Mouse (Mus musculus) E14TG2a.4 (cell line): Measurements from ENCODE around the gene Acvr1b.
A peak's percentile ranks its signal among the peaks of the same experiment; 100 is the strongest.

Experiments
- H3K27me3 ChIP-seq: 2 replicates; pipeline ENCODE4 v1.6.1; 2014; ENCODE audit warnings: low read length, control low read depth; ENCODE audit not compliant: insufficient read depth
- H3K36me3 ChIP-seq: 2 replicates; pipeline ENCODE4 v1.6.1; 2014; ENCODE audit warnings: low read length, control low read depth; ENCODE audit not compliant: insufficient read depth
- H3K4me1 ChIP-seq: replicated peaks from 2 replicates; pipeline ENCODE4 v1.6.1; 2014; ENCODE audit warnings: low read depth, low read length, control low read depth
- H3K4me3 ChIP-seq: replicated peaks from 2 replicates; pipeline ENCODE4 v1.5.1; 2014; ENCODE audit warnings: mild to moderate bottlenecking, low read length
- H3K9me3 ChIP-seq: 2 replicates; pipeline ENCODE4 v1.6.1; 2014; ENCODE audit warnings: low read length, control low read depth
- CTCF ChIP-seq: conservative IDR thresholded peaks from 2 replicates; pipeline ENCODE4 v1.5.1; 2014; ENCODE audit warnings: low read length
- NANOG ChIP-seq: IDR thresholded peaks from 2 replicates; pipeline ENCODE4 v1.6.1; 2014; ENCODE audit warnings: borderline replicate concordance, low read length, mixed read lengths
- POU5F1 ChIP-seq: IDR thresholded peaks from 2 replicates; pipeline ENCODE4 v1.6.1; 2014; ENCODE audit warnings: low read length, borderline replicate concordance

Acvr1b gene

GRCm38 (mm10) chr15:101236878-101237277, 63.0 kb downstream of the Acvr1b start:
- peaks cover 8% of the 10 kb centered on the region; the same call in 1 of the 2 replicates for H3K36me3 ChIP-seq
- peaks cover 85% of the 10 kb centered on the region for H3K4me1 ChIP-seq
- peaks cover 8% of the 10 kb centered on the region for H3K9me3 ChIP-seq
- TF ChIP-seq NANOG, result no peak
- TF ChIP-seq CTCF, result peak; percentile 76
- H3K27me3 ChIP-seq, result 0 out of 2 replicates have a peak, but pooled peaks cover 4% of the 10 kb centered on the region
- H3K4me3 ChIP-seq, result 0 out of 2 replicates have a peak overlapping the region, but pooled peaks have one; percentile 5

DNA sequence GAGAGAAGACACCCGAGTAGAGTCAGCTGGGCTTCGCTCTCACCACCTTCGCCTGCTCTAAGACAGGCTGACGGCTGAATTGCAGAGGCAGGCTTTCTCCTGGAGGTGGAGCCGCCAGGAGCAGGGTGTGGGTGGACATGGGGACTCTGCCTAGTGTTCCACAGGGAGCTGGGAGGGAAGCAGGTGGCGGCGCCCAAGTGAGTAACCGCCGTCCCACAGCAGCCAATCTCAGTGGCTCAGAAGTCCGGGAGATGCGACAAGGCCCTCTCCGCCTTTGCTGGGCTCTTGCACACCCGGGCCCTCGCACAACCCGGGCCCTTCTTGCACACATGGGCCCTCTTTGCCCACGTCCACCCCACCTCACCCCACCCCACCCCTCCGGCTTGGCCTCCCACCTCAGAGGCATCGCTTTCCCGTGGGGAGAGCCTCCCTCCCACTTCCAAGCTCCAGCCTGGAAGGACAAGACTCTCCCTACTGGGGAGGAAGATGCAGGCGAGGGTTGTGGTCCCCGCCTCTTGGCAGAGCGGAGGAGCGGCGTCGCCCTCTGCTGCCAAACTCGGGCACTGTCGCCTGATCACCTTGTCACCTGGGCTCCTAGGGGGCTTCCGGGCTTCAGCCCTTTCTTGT, 65.1 kb downstream of the Acvr1b start:
- peak overlapping the region; percentile 67 for H3K4me3 ChIP-seq
- 0 out of 2 replicates have a peak, but pooled peaks cover 4% of the 10 kb centered on the region for H3K27me3 ChIP-seq
- no peak for TF ChIP-seq POU5F1
- peak; percentile 58 for TF ChIP-seq CTCF
- peaks cover 73% of the 10 kb centered on the region for H3K4me1 ChIP-seq
- peaks cover 8% of the 10 kb centered on the region for H3K9me3 ChIP-seq
- no peaks in the 10 kb centered on the region for H3K36me3 ChIP-seq

DNA sequence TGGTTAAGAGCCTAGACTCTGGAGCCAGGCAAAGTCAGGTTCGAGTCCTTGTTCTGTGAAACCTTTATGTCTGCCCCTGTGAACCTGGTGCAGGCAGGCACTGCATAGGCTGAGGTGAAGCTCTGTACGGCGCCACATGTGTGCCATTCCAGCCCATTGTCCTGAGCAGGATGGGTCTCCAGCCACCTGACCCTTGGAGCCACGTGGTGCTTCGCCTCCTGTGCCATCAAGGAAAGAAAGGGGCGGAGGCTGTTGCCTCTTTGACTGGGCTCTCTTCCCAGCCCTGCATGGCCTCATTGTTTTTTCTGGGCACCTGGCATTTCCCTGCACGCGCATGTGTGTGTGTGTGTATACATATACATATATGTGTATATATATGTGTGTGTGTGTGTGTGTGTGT, 66.0 kb downstream of the Acvr1b start:
- H3K36me3 ChIP-seq, result no peaks in the 10 kb centered on the region
- 0 out of 2 replicates have a peak, but pooled peaks cover 4% of the 10 kb centered on the region for H3K27me3 ChIP-seq
- no peak overlapping the region; the same call in 1 of the 2 replicates for H3K4me3 ChIP-seq
- H3K9me3 ChIP-seq, result peaks cover 8% of the 10 kb centered on the region
- TF ChIP-seq CTCF, result no peak
- no peak for TF ChIP-seq POU5F1
- TF ChIP-seq NANOG, result no peak
- H3K4me1 ChIP-seq, result peaks cover 64% of the 10 kb centered on the region

GRCm38 (mm10) chr15:101240799-101241204, 66.9 kb downstream of the Acvr1b start:
- Histone ChIP-seq H3K27me3 (0 out of 2 replicates have a peak, but pooled peaks cover 4% of the 10 kb centered on the region), H3K9me3 (peaks cover 8% of the 10 kb centered on the region), H3K4me1 (peaks cover 61% of the 10 kb centered on the region), H3K36me3 (no peaks in the 10 kb centered on the region), H3K4me3 (no peak overlapping the region)
- TF ChIP-seq CTCF (peak; percentile 95), POU5F1 (no peak), NANOG (no peak)

DNA sequence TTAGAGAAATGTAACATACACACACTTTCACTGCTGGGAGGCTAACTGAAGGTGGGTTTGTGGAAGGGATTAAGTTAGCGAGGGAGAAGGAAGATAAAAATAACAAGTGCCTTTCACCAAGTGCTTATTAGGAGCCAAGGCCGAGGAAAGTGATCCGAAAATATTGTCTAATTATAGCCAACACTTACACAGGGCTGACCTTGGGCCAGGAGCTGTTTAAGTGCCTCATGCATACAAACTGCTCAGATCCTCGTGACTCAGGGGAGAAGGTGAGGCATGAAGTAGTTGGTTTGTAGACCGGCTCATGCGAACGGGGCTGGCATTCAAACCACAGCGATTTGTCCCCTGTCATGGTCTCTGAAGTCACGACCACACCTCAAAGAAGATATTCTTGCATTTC, 67.4 kb downstream of the Acvr1b start:
- Histone ChIP-seq H3K27me3 (0 out of 2 replicates have a peak, but pooled peaks cover 4% of the 10 kb centered on the region), H3K4me1 (peaks cover 60% of the 10 kb centered on the region), H3K36me3 (no peaks in the 10 kb centered on the region), H3K9me3 (peaks cover 5% of the 10 kb centered on the region), H3K4me3 (no peak overlapping the region)
- TF ChIP-seq CTCF (no peak), NANOG (no peak)

DNA sequence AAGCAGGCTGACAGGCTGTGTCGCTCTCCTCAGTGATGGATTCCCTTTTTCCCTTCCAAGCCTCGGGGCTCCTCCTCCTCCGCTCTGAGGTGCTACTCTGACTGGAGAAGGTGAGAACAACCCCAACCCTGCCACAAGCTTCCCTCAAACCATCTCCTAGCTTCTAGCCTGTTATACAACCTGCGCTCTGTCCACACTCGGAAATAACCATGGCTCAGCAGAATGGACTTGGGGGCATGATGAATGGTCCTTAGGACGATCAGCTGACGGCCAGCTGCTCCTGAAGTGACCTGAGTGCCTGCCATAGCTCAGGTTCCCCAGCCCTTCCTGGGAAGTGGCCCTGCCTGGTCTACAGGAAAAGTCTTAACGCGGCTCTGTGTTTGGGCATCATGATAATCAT, 68.0 kb downstream of the Acvr1b start:
- no peak for TF ChIP-seq POU5F1
- TF ChIP-seq CTCF, result no peak
- no peak for TF ChIP-seq NANOG
- Histone ChIP-seq H3K36me3 (no peaks in the 10 kb centered on the region), H3K4me3 (no peak overlapping the region), H3K9me3 (peaks cover under 1% of the 10 kb centered on the region; the same call in 1 of the 2 replicates), H3K4me1 (peaks cover 61% of the 10 kb centered on the region), H3K27me3 (0 out of 2 replicates have a peak, but pooled peaks cover 4% of the 10 kb centered on the region)

DNA sequence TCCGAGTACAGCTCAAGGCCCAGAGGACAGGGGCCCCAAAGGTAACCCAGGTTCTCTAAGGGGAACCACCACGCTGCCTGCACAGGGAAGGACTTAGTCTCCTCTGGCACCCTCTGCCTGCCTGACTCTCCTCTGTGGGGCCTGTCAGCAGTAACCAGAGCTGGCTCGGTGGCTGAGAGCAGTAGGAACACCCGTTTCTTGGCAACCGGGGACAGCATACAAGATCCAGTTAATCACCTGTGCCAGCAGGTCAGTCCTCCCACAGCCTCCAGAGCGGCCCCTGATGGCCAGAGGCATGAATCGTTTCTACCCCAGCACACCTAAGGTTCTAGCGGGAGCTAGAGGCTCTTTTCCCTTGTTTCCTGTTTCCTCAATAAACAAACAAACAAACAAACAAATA, 68.8 kb downstream of the Acvr1b start:
- Histone ChIP-seq H3K4me1 (peaks cover 62% of the 10 kb centered on the region), H3K36me3 (no peaks in the 10 kb centered on the region), H3K9me3 (no peaks in the 10 kb centered on the region), H3K4me3 (0 out of 2 replicates have a peak overlapping the region, but pooled peaks have one; percentile 35), H3K27me3 (0 out of 2 replicates have a peak, but pooled peaks cover 4% of the 10 kb centered on the region)
- no peak for TF ChIP-seq POU5F1
- peak; percentile 59 for TF ChIP-seq CTCF

DNA sequence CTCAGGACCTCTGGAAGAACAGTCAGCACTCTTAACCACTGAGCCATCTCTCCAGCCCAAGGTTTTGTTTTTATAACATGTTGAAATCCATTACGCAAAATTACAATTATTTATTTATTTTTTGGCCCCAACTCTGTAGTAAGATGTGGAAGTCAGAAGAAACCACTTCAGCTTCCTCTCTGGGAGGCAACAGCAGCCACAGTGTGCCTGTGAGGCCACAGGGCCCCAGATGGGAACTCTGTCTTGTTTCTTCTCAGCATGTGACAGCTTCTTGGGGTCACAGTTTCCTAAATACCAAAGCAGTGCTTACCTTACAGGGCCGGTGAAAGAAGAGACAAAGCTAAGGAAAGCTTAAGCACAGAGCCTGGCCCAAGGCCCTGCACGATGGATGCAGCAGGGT, 70.1 kb downstream of the Acvr1b start:
- Histone ChIP-seq H3K27me3 (no peaks in the 10 kb centered on the region), H3K36me3 (no peaks in the 10 kb centered on the region), H3K4me3 (no peak overlapping the region), H3K4me1 (peaks cover 59% of the 10 kb centered on the region), H3K9me3 (no peaks in the 10 kb centered on the region)
- TF ChIP-seq NANOG, result no peak
- TF ChIP-seq CTCF, result no peak
- no peak for TF ChIP-seq POU5F1
